Mouse (Mus musculus) hindbrain, embryonic 14.5 days (tissue): ENCODE measurements around the gene Col4a3bp. TPM values are rescaled to one million over a fixed set of nuclear protein-coding genes. Genes with fewer than 3 reads are reported as not detected.

Experiments
- ATAC-seq: fragments of 200-750 bp; cut with Nextera tagmentation; 2 replicates; pipeline ENCODE4 v1.8.0; 2017; ENCODE audit warnings: moderate number of reproducible peaks, mild to moderate bottlenecking, moderate TSS enrichment, moderate library complexity; ENCODE audit not compliant: low FRiP score
- DNase-seq: peaks from one replicate; pipeline ENCODE4 v3.0.0-alpha.2; 2015; ENCODE audit warnings: low spot score
- H3K27ac ChIP-seq: fragments of 300-500 bp; sonication (generic); 2 replicates; pipeline ENCODE4 v1.5.1; 2014; ENCODE audit warnings: mild to moderate bottlenecking, moderate library complexity
- H3K27me3 ChIP-seq: fragments of 300-500 bp; sonication (generic); 2 replicates; pipeline ENCODE4 v1.6.1; 2014; ENCODE audit warnings: mild to moderate bottlenecking, low read length, mixed read lengths; ENCODE audit not compliant: control insufficient read depth, insufficient read depth
- H3K36me3 ChIP-seq: fragments of 300-500 bp; sonication (generic); replicated peaks from 2 replicates; pipeline ENCODE4 v1.6.1; 2014; ENCODE audit not compliant: control insufficient read depth, insufficient read depth
- H3K4me1 ChIP-seq: fragments of 300-500 bp; sonication (generic); replicated peaks from 2 replicates; pipeline ENCODE4 v1.6.1; 2014; ENCODE audit warnings: antibody characterized with exemption, low read length, mixed read lengths; ENCODE audit not compliant: control insufficient read depth, insufficient read depth
- H3K4me2 ChIP-seq: fragments of 300-500 bp; sonication (generic); replicated peaks from 2 replicates; pipeline ENCODE4 v1.6.1; 2014; ENCODE audit warnings: mild to moderate bottlenecking, moderate library complexity
- H3K4me3 ChIP-seq: fragments of 300-500 bp; sonication (generic); replicated peaks from 2 replicates; pipeline ENCODE4 v1.5.1; 2014; ENCODE audit warnings: mild to moderate bottlenecking, low read length
- H3K9ac ChIP-seq: fragments of 300-500 bp; sonication (generic); 2 replicates; pipeline ENCODE4 v1.6.1; 2014
- H3K9me3 ChIP-seq: fragments of 300-500 bp; sonication (generic); 2 replicates; pipeline ENCODE4 v1.6.1; 2016; ENCODE audit warnings: low read length; ENCODE audit not compliant: control insufficient read depth
- WGBS: fragments of 180-500 bp; shearing (Covaris S2); extraction: QIAGEN DNeasy Blood & Tissue Kit; methylation state at CpG from one replicate; pipeline ENCODE4 v1.1.7; 2014; 5-methylcytosine and 5-hydroxymethylcytosine counted together
- polyA plus RNA-seq: library from polyadenylated mRNA; unstranded; fragments of >200 nt; fragmentation: Nextera tagmentation; extraction: Ambion mirVana; gene quantifications from 2 replicates; pipeline ENCODE4 v1.2.1, GENCODE M21; 2014

Col4a3bp gene
- polyA plus RNA-seq, 1 experiment from 2014 or later, result 10.5 TPM

GRCm38 (mm10) chr13:96593621-96594020 lies 51.2 kb downstream of the Col4a3bp start:
- Histone ChIP-seq H3K4me3 (no peak overlapping the region), H3K9me3 (no peaks in the 10 kb centered on the region), H3K27ac (no peak overlapping the region), H3K36me3 (0 out of 2 replicates have a peak, but pooled peaks cover 5% of the 10 kb centered on the region), H3K9ac (no peak overlapping the region), H3K4me2 (no peak overlapping the region), H3K4me1 (0 out of 2 replicates have a peak, but pooled peaks cover under 1% of the 10 kb centered on the region), H3K27me3 (no peaks in the 10 kb centered on the region)
- 19% methylated on average over 1 of the region's 1 CpGs for WGBS
- peak; percentile 79 for DNase-seq
- no peak for ATAC-seq

DNA sequence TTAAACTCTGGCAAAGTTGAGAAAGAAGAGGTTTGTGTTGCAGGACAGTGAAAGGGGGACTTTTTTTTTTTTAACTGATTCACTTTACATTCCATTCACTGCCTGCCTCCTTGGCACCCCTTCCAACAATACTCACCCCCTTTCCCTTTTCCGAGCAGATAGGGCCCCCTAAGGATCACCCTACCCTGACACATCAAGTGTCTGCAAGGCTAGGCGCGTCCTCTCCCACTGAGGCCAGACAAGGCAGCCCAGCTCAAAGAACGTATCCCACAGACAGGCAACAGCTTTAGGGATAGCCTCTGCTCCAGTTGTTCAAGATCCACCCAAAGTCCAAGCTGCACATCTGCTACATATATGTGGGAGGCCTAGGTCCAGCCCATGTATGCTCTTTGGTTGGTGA lies 51.7 kb downstream of the Col4a3bp start:
- Histone ChIP-seq H3K27me3 (no peaks in the 10 kb centered on the region), H3K4me1 (no peaks in the 10 kb centered on the region), H3K4me3 (no peak overlapping the region), H3K27ac (no peak overlapping the region), H3K36me3 (peaks cover 6% of the 10 kb centered on the region; the same call in 1 of the 2 replicates), H3K9ac (no peak overlapping the region), H3K4me2 (no peak overlapping the region), H3K9me3 (no peaks in the 10 kb centered on the region)
- ATAC-seq (no peak), DNase-seq (no peak)
- 77% methylated on average over 4 of the region's 4 CpGs for WGBS

- ATAC-seq (no peak), DNase-seq (no peak)
- Histone ChIP-seq H3K9me3 (no peaks in the 10 kb centered on the region), H3K4me3 (no peak overlapping the region), H3K4me2 (no peak overlapping the region), H3K36me3 (peaks cover 19% of the 10 kb centered on the region), H3K27ac (no peak overlapping the region), H3K27me3 (no peaks in the 10 kb centered on the region), H3K4me1 (no peaks in the 10 kb centered on the region), H3K9ac (no peak overlapping the region)
- 91% methylated on average over 9 of the region's 9 CpGs for WGBS
Observed at GRCm38 (mm10) chr13:96599182-96599581, 56.8 kb downstream of the Col4a3bp start.

DNA sequence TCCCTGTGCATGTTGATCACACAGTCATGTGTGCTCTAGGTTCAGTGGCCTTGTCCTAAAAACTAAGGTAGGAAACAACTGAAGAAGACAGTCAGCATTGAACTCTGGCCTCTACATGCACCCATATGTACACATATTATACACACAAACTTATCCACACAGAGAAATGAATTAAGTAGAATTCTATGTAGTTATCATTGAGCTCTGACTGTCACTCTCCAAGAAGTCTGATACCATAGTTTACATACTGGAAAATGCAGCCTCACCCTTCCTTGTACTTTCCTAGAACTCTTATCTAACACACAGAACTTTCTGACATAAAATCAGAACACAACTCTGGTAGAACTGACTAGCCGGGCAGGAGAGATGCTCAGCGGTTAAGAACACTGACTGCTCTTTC lies 61.8 kb downstream of the Col4a3bp start:
- no peak for DNase-seq
- no peaks in the 10 kb centered on the region for H3K4me1 ChIP-seq
- ATAC-seq, result no peak
- no peaks in the 10 kb centered on the region for H3K9me3 ChIP-seq
- H3K27me3 ChIP-seq, result no peaks in the 10 kb centered on the region
- H3K36me3 ChIP-seq, result peaks cover 43% of the 10 kb centered on the region
- 95% methylated on average over 2 of the region's 2 CpGs for WGBS
- no peak overlapping the region for H3K4me3 ChIP-seq
- no peak overlapping the region for H3K4me2 ChIP-seq
- H3K27ac ChIP-seq, result no peak overlapping the region
- H3K9ac ChIP-seq, result no peak overlapping the region

DNA sequence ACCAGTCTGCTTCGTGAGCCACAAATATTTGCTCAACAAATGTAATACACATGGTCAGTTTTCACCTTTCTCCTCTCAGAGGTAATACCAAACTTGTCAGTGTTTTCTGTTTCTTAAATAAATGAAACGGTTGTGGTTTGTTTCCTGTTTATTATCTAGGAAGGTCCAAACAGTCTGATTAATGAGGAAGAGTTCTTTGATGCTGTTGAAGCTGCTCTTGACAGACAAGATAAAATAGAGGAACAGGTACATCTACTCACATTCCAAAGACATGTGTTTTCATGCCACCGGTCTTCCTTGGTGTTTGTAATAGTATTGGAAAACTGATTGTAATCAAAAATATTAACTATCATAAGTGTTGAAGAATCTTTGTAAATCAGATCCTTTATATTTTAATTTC lies 72.2 kb downstream of the Col4a3bp start:
- WGBS, result 93% methylated on average over 3 of the region's 3 CpGs
- no peak overlapping the region for H3K9ac ChIP-seq
- H3K4me1 ChIP-seq, result no peaks in the 10 kb centered on the region
- DNase-seq, result no peak
- no peak overlapping the region for H3K27ac ChIP-seq
- no peaks in the 10 kb centered on the region for H3K9me3 ChIP-seq
- no peak overlapping the region for H3K4me2 ChIP-seq
- H3K4me3 ChIP-seq, result no peak overlapping the region
- H3K27me3 ChIP-seq, result no peaks in the 10 kb centered on the region
- no peak for ATAC-seq
- peaks cover 27% of the 10 kb centered on the region for H3K36me3 ChIP-seq

- Histone ChIP-seq H3K36me3 (peaks cover 22% of the 10 kb centered on the region), H3K9ac (no peak overlapping the region), H3K9me3 (no peaks in the 10 kb centered on the region), H3K27me3 (no peaks in the 10 kb centered on the region), H3K27ac (no peak overlapping the region), H3K4me3 (no peak overlapping the region), H3K4me1 (no peaks in the 10 kb centered on the region), H3K4me2 (no peak overlapping the region)
- ATAC-seq, result no peak
- no peak for DNase-seq
- 75% methylated on average over 1 of the region's 1 CpGs for WGBS
Observed at GRCm38 (mm10) chr13:96620891-96621290, 78.5 kb downstream of the Col4a3bp start.

GRCm38 (mm10) chr13:96630396-96630795 lies 88.0 kb downstream of the Col4a3bp start:
- Histone ChIP-seq H3K4me2 (no peak overlapping the region), H3K4me1 (no peaks in the 10 kb centered on the region), H3K4me3 (no peak overlapping the region), H3K36me3 (peaks cover 66% of the 10 kb centered on the region), H3K27me3 (no peaks in the 10 kb centered on the region), H3K27ac (no peak overlapping the region), H3K9me3 (no peaks in the 10 kb centered on the region), H3K9ac (no peak overlapping the region)
- ATAC-seq (no peak), DNase-seq (no peak)
- WGBS, result 95% methylated on average over 4 of the region's 4 CpGs

- peaks cover 31% of the 10 kb centered on the region for H3K36me3 ChIP-seq
- no peak overlapping the region for H3K4me3 ChIP-seq
- H3K9ac ChIP-seq, result no peak overlapping the region
- no peaks in the 10 kb centered on the region for H3K4me1 ChIP-seq
- no peaks in the 10 kb centered on the region for H3K9me3 ChIP-seq
- no peak overlapping the region for H3K4me2 ChIP-seq
- DNase-seq (no peak), ATAC-seq (no peak)
- WGBS, result 83% methylated on average over 2 of the region's 2 CpGs
- no peaks in the 10 kb centered on the region for H3K27me3 ChIP-seq
- no peak overlapping the region for H3K27ac ChIP-seq
Observed at GRCm38 (mm10) chr13:96644168-96644567, 101.8 kb downstream of the Col4a3bp start.

DNA sequence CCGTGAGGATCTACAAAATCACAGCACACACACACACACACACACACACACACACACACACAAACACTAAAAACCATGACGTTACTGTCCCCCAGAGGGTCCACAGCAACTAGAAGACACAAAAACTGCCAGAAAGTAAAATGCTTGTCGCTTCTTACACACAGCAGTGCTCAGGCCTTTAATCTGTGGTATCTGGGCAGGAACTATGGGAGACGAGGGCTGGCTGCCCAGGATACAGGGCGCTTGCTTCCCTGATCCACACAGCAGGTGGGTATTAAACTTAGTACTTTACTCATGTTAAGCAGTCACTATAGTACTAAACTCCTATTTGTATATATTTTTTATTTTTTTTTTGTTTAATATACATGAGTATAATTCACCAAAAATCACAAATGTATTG lies 103.4 kb downstream of the Col4a3bp start:
- WGBS, result 53% methylated on average over 5 of the region's 5 CpGs
- peak; percentile 60; the same call in 1 of the 2 replicates for ATAC-seq
- DNase-seq, result no peak

GRCm38 (mm10) chr13:96653041-96653440 lies 110.6 kb downstream of the Col4a3bp start:
- no peak overlapping the region for H3K4me3 ChIP-seq
- H3K36me3 ChIP-seq, result peaks cover 98% of the 10 kb centered on the region
- ATAC-seq, result no peak
- H3K9ac ChIP-seq, result no peak overlapping the region
- no peaks in the 10 kb centered on the region for H3K4me1 ChIP-seq
- H3K27me3 ChIP-seq, result no peaks in the 10 kb centered on the region
- 90% methylated on average over 9 of the region's 9 CpGs for WGBS
- no peak for DNase-seq
- no peak overlapping the region for H3K27ac ChIP-seq
- H3K4me2 ChIP-seq, result no peak overlapping the region
- H3K9me3 ChIP-seq, result no peaks in the 10 kb centered on the region

More for the DNA sequence above, 103.4 kb downstream of the Col4a3bp start:
- Histone ChIP-seq H3K9ac (no peak overlapping the region), H3K4me3 (no peak overlapping the region), H3K27ac (no peak overlapping the region), H3K36me3 (peaks cover 37% of the 10 kb centered on the region), H3K9me3 (no peaks in the 10 kb centered on the region), H3K27me3 (no peaks in the 10 kb centered on the region), H3K4me2 (no peak overlapping the region), H3K4me1 (no peaks in the 10 kb centered on the region)
